Mouse (Mus musculus): ENCODE measurements around the gene Kndc1.

- TF ChIP-seq CTCF (IDR thresholded peaks at IDR 0.05; ENCODE audit: insufficient read depth, low read depth, low read length) = no peak
- TF ChIP-seq POLR2A (IDR thresholded peaks at IDR 0.05; ENCODE audit: insufficient read depth, low read depth, low read length) = no peak
Measured at GRCm38 (mm10) chr7:139914141-139915047, 19.9 kb downstream of the Kndc1 start.

Measured in olfactory bulb, adult 2 months (tissue).